Comparison of ENCODE assay signal across 9 mouse cellular contexts in the genomic region with DNA sequence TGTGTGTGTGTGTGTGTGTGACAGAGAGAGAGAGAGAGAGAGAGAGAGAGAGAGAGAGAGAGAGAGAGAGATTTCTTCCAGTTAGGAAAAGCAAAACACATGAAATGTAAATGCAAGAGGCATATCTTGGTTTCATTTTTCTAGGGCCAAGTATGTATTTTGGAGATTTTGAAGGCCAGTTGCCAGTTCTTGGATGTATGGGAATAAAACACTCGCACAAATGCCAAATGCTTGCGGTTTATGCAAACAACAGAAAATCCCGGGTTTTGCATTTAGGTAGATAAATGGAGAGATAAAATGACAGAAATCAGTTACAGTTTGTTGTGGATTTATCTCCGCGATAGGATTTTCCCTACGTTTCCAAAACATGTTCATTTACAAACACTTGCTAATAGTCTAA.
DNase-seq lines count a peak whose midpoint lies in the region; ATAC-seq and TF ChIP-seq lines count a peak whose summit lies in the region.
"Had no signal": no experiment of that assay in that cellular context is flagged by ENCODE, and none has a peak within 500 bp of the region (broad histone marks: within the 10 kb centered on the region; RNA-seq: fewer than 3 reads in every experiment).

No protein-coding gene starts in this region.

- no peaks in the 10 kb centered on the region for H3K36me3 ChIP-seq in hindbrain, embryonic 10.5 days
- no peaks in the 10 kb centered on the region for H3K36me3 ChIP-seq in hindbrain, postnatal 0 days (ENCODE audit: insufficient read depth, low read length)
- no peaks in the 10 kb centered on the region for H3K36me3 ChIP-seq in embryonic facial prominence, embryonic 11.5 days (replicated peaks; ENCODE audit: control insufficient read depth, insufficient read depth, low read depth, low read length)
- H3K36me3 ChIP-seq in forebrain, embryonic 13.5 days (ENCODE audit: poor library complexity, severe bottlenecking) = no peaks in the 10 kb centered on the region
- no peaks in the 10 kb centered on the region for H3K36me3 ChIP-seq in limb, embryonic 13.5 days

- DNase-seq in hindbrain, embryonic 10.5 days (ENCODE audit: low spot score) = no peak
- no peak for DNase-seq in hindbrain, postnatal 0 days (ENCODE audit: low spot score)
- no peak for DNase-seq in embryonic facial prominence, embryonic 11.5 days (ENCODE audit: low spot score)
- DNase-seq in ovary, postnatal 10 days (ENCODE audit: low spot score) = no peak
- DNase-seq in kidney, adult 9 months = no peak

- peaks cover 60% of the 10 kb centered on the region for H3K4me1 ChIP-seq in hindbrain, embryonic 10.5 days (replicated peaks)
- 0 out of 2 replicates have a peak, but pooled peaks cover 9% of the 10 kb centered on the region for H3K4me1 ChIP-seq in hindbrain, postnatal 0 days (ENCODE audit: insufficient read depth, low read length)
- no peaks in the 10 kb centered on the region; the same call in 1 of the 2 replicates for H3K4me1 ChIP-seq in embryonic facial prominence, embryonic 11.5 days (ENCODE audit: control insufficient read depth, insufficient read depth, low read length)
- H3K4me1 ChIP-seq in forebrain, embryonic 13.5 days = peaks cover 21% of the 10 kb centered on the region
- H3K4me1 ChIP-seq in limb, embryonic 13.5 days = peaks cover 33% of the 10 kb centered on the region

- no peak for ATAC-seq in hindbrain, postnatal 0 days
- ATAC-seq in embryonic facial prominence, embryonic 11.5 days (replicated peaks; ENCODE audit: insufficient number of reproducible peaks, low FRiP score, low TSS enrichment, low read depth) = no peak
- ATAC-seq in forebrain, embryonic 13.5 days = no peak
- ATAC-seq in limb, embryonic 13.5 days (ENCODE audit: low FRiP score, low read depth) = no peak
- no peak for ATAC-seq in monocyte, adult 5-6 weeks (replicated peaks; ENCODE audit: insufficient number of reproducible peaks, low FRiP score, low TSS enrichment, poor library complexity, severe bottlenecking)

- H3K27ac ChIP-seq in hindbrain, embryonic 10.5 days = peak overlapping the region; percentile 87
- H3K27ac ChIP-seq in hindbrain, postnatal 0 days = no peak overlapping the region
- H3K27ac ChIP-seq in embryonic facial prominence, embryonic 11.5 days (replicated peaks; ENCODE audit: low read depth, low read length) = peak overlapping the region; percentile 75
- H3K27ac ChIP-seq in forebrain, embryonic 13.5 days = no peak overlapping the region
- H3K27ac ChIP-seq in limb, embryonic 13.5 days = no peak overlapping the region
- H3K27ac ChIP-seq: gastrocnemius, adult 2 months had no signal

- TF ChIP-seq CTCF in hindbrain, postnatal 0 days (IDR thresholded peaks at IDR 0.05; ENCODE audit: low read depth) = no peak

- H3K9ac ChIP-seq in hindbrain, postnatal 0 days (replicated peaks; ENCODE audit: low read length) = no peak overlapping the region
- no peak overlapping the region for H3K9ac ChIP-seq in embryonic facial prominence, embryonic 11.5 days (replicated peaks; ENCODE audit: low read length)
- H3K9ac ChIP-seq in forebrain, embryonic 13.5 days = no peak overlapping the region
- no peak overlapping the region for H3K9ac ChIP-seq in limb, embryonic 13.5 days

- H3K4me2 ChIP-seq in hindbrain, postnatal 0 days (ENCODE audit: low read depth, low read length) = no peak overlapping the region; the same call in 1 of the 2 replicates
- no peak overlapping the region for H3K4me2 ChIP-seq in embryonic facial prominence, embryonic 11.5 days (ENCODE audit: low read depth, low read length)
- H3K4me2 ChIP-seq in forebrain, embryonic 13.5 days = peak overlapping the region; percentile 79
- H3K4me2 ChIP-seq in limb, embryonic 13.5 days (replicated peaks) = peak overlapping the region; percentile 83

- peak overlapping the region; percentile 59 for H3K4me3 ChIP-seq in hindbrain, embryonic 10.5 days
- no peak overlapping the region; the same call in 1 of the 2 replicates for H3K4me3 ChIP-seq in hindbrain, postnatal 0 days (ENCODE audit: low read length)
- no peak overlapping the region for H3K4me3 ChIP-seq in embryonic facial prominence, embryonic 11.5 days (ENCODE audit: low read depth, low read length)
- peak overlapping the region; percentile 44; the same call in 1 of the 2 replicates for H3K4me3 ChIP-seq in forebrain, embryonic 13.5 days
- H3K4me3 ChIP-seq in limb, embryonic 13.5 days = peak overlapping the region; percentile 48

- 3% methylated on average over 6 of the region's 6 CpGs for WGBS in hindbrain, embryonic 10.5 days
- 10% methylated on average over 6 of the region's 6 CpGs for WGBS in hindbrain, postnatal 0 days
- WGBS in embryonic facial prominence, embryonic 11.5 days = 5% methylated on average over 6 of the region's 6 CpGs
- WGBS in forebrain, embryonic 13.5 days = 10% methylated on average over 6 of the region's 6 CpGs
- WGBS in limb, embryonic 13.5 days = 6% methylated on average over 6 of the region's 6 CpGs

- no peaks in the 10 kb centered on the region for H3K9me3 ChIP-seq in hindbrain, embryonic 10.5 days
- no peaks in the 10 kb centered on the region for H3K9me3 ChIP-seq in hindbrain, postnatal 0 days (ENCODE audit: low read length)
- H3K9me3 ChIP-seq in embryonic facial prominence, embryonic 11.5 days (replicated peaks; ENCODE audit: control insufficient read depth, low read length) = no peaks in the 10 kb centered on the region
- H3K9me3 ChIP-seq in forebrain, embryonic 13.5 days (replicated peaks) = no peaks in the 10 kb centered on the region
- no peaks in the 10 kb centered on the region for H3K9me3 ChIP-seq in limb, embryonic 13.5 days

- H3K27me3 ChIP-seq in hindbrain, embryonic 10.5 days (ENCODE audit: insufficient read depth, poor library complexity, severe bottlenecking) = peaks cover 78% of the 10 kb centered on the region
- H3K27me3 ChIP-seq in hindbrain, postnatal 0 days (ENCODE audit: insufficient read depth, low read length) = peaks cover 32% of the 10 kb centered on the region
- H3K27me3 ChIP-seq in embryonic facial prominence, embryonic 11.5 days (ENCODE audit: control insufficient read depth, insufficient read depth, low read length) = no peaks in the 10 kb centered on the region
- peaks cover 77% of the 10 kb centered on the region for H3K27me3 ChIP-seq in forebrain, embryonic 13.5 days
- peaks cover 66% of the 10 kb centered on the region for H3K27me3 ChIP-seq in limb, embryonic 13.5 days

Comparison
In these comparisons a context has a peak if more than half of its experiments do, and no peak if none do; other contexts are left out.
1. H3K27ac ChIP-seq: peak in hindbrain, embryonic 10.5 days (single experiment) and embryonic facial prominence, embryonic 11.5 days (single experiment); none in hindbrain, postnatal 0 days (single experiment), forebrain, embryonic 13.5 days (single experiment) and limb, embryonic 13.5 days (single experiment).
2. H3K4me3 ChIP-seq: peak in hindbrain, embryonic 10.5 days (single experiment), forebrain, embryonic 13.5 days (single experiment) and limb, embryonic 13.5 days (single experiment); none in hindbrain, postnatal 0 days (single experiment) and embryonic facial prominence, embryonic 11.5 days (single experiment).
3. H3K4me2 ChIP-seq: peak in forebrain, embryonic 13.5 days (single experiment) and limb, embryonic 13.5 days (single experiment); none in hindbrain, postnatal 0 days (single experiment) and embryonic facial prominence, embryonic 11.5 days (single experiment).